Mouse (Mus musculus) hindbrain, postnatal 0 days (tissue): Measurements from ENCODE around the gene Dennd1a. TPM values are rescaled to one million over a fixed set of nuclear protein-coding genes. Genes with fewer than 3 reads are reported as not detected.

Experiments used
- ATAC-seq: fragments of 200-750 bp; cut with Nextera tagmentation; 2 replicates; pipeline ENCODE4 v1.8.0; 2017; ENCODE audit warnings: mild to moderate bottlenecking, moderate TSS enrichment, moderate library complexity
- DNase-seq: peaks from one replicate; pipeline ENCODE4 v3.0.0-alpha.2; 2015; ENCODE audit warnings: low spot score
- H3K27ac ChIP-seq: fragments of 300-500 bp; sonication (generic); 2 replicates; pipeline ENCODE4 v1.5.1; 2014; ENCODE audit warnings: mild to moderate bottlenecking
- H3K27me3 ChIP-seq: fragments of 300-500 bp; sonication (generic); 2 replicates; pipeline ENCODE4 v1.6.1; 2014; ENCODE audit warnings: low read length, mixed read lengths; ENCODE audit not compliant: insufficient read depth
- H3K36me3 ChIP-seq: fragments of 300-500 bp; sonication (generic); 2 replicates; pipeline ENCODE4 v1.6.1; 2014; ENCODE audit warnings: low read length, mixed read lengths; ENCODE audit not compliant: insufficient read depth
- H3K4me1 ChIP-seq: fragments of 300-500 bp; sonication (generic); 2 replicates; pipeline ENCODE4 v1.6.1; 2014; ENCODE audit warnings: antibody characterized with exemption, low read length, mixed read lengths; ENCODE audit not compliant: insufficient read depth
- H3K4me2 ChIP-seq: fragments of 300-500 bp; sonication (generic); 2 replicates; pipeline ENCODE4 v1.6.1; 2014; ENCODE audit warnings: low read depth, mild to moderate bottlenecking, low read length, moderate library complexity, mixed read lengths
- H3K4me3 ChIP-seq: fragments of 300-500 bp; sonication (generic); 2 replicates; pipeline ENCODE4 v1.5.1; 2014; ENCODE audit warnings: low read length
- H3K9ac ChIP-seq: fragments of 300-500 bp; sonication (generic); replicated peaks from 2 replicates; pipeline ENCODE4 v1.6.1; 2014; ENCODE audit warnings: mild to moderate bottlenecking, low read length, moderate library complexity, mixed read lengths
- H3K9me3 ChIP-seq: fragments of 300-500 bp; sonication (generic); 2 replicates; pipeline ENCODE4 v1.6.1; 2016; ENCODE audit warnings: low read length, mixed read lengths
- CTCF ChIP-seq: IDR thresholded peaks from 2 replicates; pipeline ENCODE4 v1.5.1; 2016; ENCODE audit warnings: antibody characterized with exemption, control low read depth, low read depth
- WGBS: fragments of 180-500 bp; shearing (Covaris S2); extraction: QIAGEN DNeasy Blood & Tissue Kit; methylation state at CpG from one replicate; pipeline ENCODE4 v1.1.7; 2014; 5-methylcytosine and 5-hydroxymethylcytosine counted together
- polyA plus RNA-seq: library from polyadenylated mRNA; unstranded; fragments of >200 nt; fragmentation: Nextera tagmentation; extraction: Ambion mirVana; gene quantifications from 2 replicates; pipeline ENCODE4 v1.2.1, GENCODE M21; 2015
- total RNA-seq: library from RNA; depleted of rRNA; stranded (reverse); fragments of >200 nt; gene quantifications from 2 replicates; pipeline ENCODE4 v1.2.3, GENCODE M21; 2014

Gene Dennd1a
- total and polyA plus RNA-seq, 2 experiments from 2014 or later: 14.4 to 51.9 TPM

DNA sequence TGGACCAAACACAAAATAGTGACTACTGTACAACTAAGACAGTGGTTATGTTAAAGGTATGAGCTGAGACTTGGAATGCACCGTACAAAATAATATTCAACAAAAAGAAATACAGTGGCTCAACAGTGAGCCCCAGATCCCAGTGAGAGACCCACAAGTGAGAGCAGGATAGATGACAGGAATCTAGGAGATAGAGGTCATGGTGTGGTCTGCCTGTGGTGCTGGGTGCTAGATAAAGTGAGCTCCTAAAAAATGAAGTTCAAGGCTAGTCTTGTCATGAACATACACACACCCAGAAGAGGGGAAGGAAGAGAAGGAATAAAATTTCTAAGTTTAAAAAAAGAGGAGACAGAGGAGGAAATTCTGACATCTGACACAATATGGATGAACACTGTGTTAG lies 95.2 kb downstream of the Dennd1a start:
- H3K36me3 ChIP-seq: no peaks in the 10 kb centered on the region
- TF ChIP-seq CTCF: no peak
- H3K27me3 ChIP-seq: no peaks in the 10 kb centered on the region
- H3K4me2 ChIP-seq: no peak overlapping the region
- no peak overlapping the region for H3K9ac ChIP-seq
- no peaks in the 10 kb centered on the region for H3K4me1 ChIP-seq
- no peak overlapping the region for H3K4me3 ChIP-seq
- ATAC-seq (no peak), DNase-seq (no peak)
- WGBS: 96% methylated on average over 1 of the region's 1 CpGs
- H3K27ac ChIP-seq: no peak overlapping the region
- no peaks in the 10 kb centered on the region for H3K9me3 ChIP-seq

DNA sequence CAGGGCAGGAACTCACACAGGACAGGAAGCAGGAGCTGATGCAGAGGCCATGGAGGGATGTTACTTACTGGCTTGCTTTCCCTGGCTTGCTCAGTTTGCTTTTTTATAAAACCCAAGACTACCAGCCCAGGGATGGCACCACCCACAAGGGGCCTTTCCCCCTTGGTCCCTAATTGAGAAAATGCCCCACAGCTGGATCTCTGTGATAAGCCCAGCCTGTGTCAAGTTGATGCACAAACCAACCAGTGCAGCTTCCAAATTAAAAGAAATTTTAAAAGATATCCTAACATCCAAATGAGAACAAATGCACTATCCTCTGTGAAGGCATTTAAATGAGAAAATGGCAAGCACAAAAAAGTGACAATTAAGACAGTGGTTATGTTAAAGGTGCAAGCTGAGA lies 95.6 kb downstream of the Dennd1a start:
- no peak overlapping the region for H3K9ac ChIP-seq
- H3K9me3 ChIP-seq: no peaks in the 10 kb centered on the region
- H3K4me1 ChIP-seq: no peaks in the 10 kb centered on the region
- H3K36me3 ChIP-seq: no peaks in the 10 kb centered on the region
- H3K27me3 ChIP-seq: no peaks in the 10 kb centered on the region
- H3K4me3 ChIP-seq: no peak overlapping the region
- no peak overlapping the region for H3K27ac ChIP-seq
- no peak for DNase-seq
- ATAC-seq: no peak
- TF ChIP-seq CTCF: no peak
- H3K4me2 ChIP-seq: no peak overlapping the region

DNA sequence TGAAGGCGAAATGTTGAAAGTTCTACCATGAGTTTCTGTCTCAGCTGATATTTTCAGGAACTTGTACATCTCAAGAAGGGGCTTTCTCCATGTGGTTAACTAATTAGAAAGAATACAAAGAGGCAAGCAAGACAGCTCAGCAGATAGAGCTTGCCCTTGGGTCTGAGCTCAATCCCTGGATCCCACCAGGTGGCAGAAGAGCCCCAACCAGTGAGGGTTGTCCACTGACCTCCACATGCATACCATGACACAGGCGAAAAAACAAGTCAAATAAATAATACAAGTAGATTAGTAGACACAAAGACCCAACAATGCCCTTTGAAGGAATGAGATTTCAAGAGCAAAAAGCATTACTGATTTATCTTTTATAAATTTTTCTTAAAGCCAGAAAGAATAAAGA lies 100.8 kb downstream of the Dennd1a start:
- ATAC-seq (no peak), DNase-seq (no peak)
- Histone ChIP-seq H3K4me2 (no peak overlapping the region), H3K4me3 (no peak overlapping the region), H3K27me3 (no peaks in the 10 kb centered on the region), H3K4me1 (no peaks in the 10 kb centered on the region), H3K27ac (no peak overlapping the region), H3K9me3 (no peaks in the 10 kb centered on the region), H3K9ac (no peak overlapping the region), H3K36me3 (no peaks in the 10 kb centered on the region)
- 77% methylated on average over 2 of the region's 2 CpGs for WGBS
- peak; percentile 26 for TF ChIP-seq CTCF

DNA sequence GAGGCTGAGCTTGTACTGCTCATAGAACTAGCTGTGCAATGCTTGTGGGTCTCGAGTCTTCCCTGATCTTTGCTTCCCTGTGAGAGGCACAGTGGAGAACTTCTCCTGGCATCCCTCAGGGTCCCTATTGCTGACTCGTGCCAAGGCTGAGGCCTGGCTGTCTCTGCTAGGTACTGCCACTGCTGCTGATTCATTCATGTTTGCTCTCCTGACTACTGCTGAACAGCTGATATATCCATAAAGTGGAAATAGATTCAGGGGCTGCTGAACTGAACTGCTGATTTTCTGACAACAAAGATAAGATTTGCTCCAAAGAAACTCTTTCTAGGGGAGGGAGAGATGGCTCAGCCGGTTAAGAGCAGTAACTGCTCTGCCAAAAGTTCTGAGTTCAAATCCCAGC lies 102.2 kb downstream of the Dennd1a start:
- no peaks in the 10 kb centered on the region for H3K36me3 ChIP-seq
- H3K4me3 ChIP-seq: no peak overlapping the region
- H3K9me3 ChIP-seq: no peaks in the 10 kb centered on the region
- no peaks in the 10 kb centered on the region for H3K27me3 ChIP-seq
- WGBS: 89% methylated on average over 3 of the region's 3 CpGs
- no peaks in the 10 kb centered on the region for H3K4me1 ChIP-seq
- DNase-seq (no peak), ATAC-seq (no peak)
- no peak for TF ChIP-seq CTCF
- no peak overlapping the region for H3K4me2 ChIP-seq
- no peak overlapping the region for H3K9ac ChIP-seq
- H3K27ac ChIP-seq: no peak overlapping the region

DNA sequence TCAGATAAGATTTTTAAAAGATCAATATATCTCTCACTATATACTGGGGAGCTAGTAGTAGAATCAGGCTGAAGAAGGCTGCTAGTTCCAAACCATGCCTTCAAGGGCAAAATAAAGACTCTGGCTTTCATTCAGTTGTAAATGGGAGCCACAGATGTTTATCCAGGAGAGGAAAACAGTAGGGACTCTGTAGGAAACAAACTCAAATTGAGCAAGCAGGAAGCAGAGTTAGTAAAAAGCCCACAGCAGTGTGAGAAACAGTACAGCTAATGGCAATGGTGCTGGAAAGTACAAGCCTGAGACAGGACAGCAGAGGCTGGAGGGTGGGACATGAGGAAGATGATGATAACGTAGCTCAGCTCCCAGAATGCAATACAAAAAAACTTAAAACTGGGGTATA lies 103.3 kb downstream of the Dennd1a start:
- H3K4me1 ChIP-seq: no peaks in the 10 kb centered on the region
- TF ChIP-seq CTCF: no peak

DNA sequence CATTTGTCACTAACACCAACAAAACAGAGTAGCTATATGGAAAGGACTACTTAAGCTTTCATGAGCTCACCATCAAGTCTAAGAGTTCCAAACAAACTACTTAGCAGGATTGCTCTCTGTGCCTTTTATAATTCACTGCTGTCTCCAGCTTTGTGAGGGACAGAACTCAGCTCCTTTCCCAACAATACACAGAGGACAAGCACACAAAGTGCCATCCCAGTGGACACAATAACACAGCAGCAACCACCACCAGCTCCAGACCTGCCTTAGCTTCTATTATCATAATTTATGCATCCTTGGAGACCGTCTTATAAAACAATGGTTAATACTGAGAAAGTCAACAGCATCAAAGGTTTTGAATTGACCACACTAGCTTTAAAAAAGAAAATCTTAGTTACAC lies 104.9 kb downstream of the Dennd1a start:
- no peak for DNase-seq

More for the DNA sequence above, 103.3 kb downstream of the Dennd1a start:
- Histone ChIP-seq H3K36me3 (no peaks in the 10 kb centered on the region), H3K9ac (no peak overlapping the region), H3K9me3 (no peaks in the 10 kb centered on the region), H3K27me3 (no peaks in the 10 kb centered on the region), H3K4me2 (no peak overlapping the region), H3K4me3 (no peak overlapping the region), H3K27ac (no peak overlapping the region)
- 70% methylated on average over 1 of the region's 1 CpGs for WGBS
- ATAC-seq: no peak
- DNase-seq: no peak

GRCm38 (mm10) chr2:38177583-38177978 lies 109.6 kb downstream of the Dennd1a start:
- no peak overlapping the region for H3K4me3 ChIP-seq

More for the DNA sequence above, 104.9 kb downstream of the Dennd1a start:
- Histone ChIP-seq H3K9ac (no peak overlapping the region), H3K4me1 (no peaks in the 10 kb centered on the region), H3K9me3 (no peaks in the 10 kb centered on the region), H3K4me3 (no peak overlapping the region), H3K4me2 (no peak overlapping the region), H3K27ac (no peak overlapping the region), H3K36me3 (no peaks in the 10 kb centered on the region), H3K27me3 (no peaks in the 10 kb centered on the region)
- no peak for TF ChIP-seq CTCF
- ATAC-seq: no peak
- 37% methylated on average over 1 of the region's 1 CpGs for WGBS

More at GRCm38 (mm10) chr2:38177583-38177978, 109.6 kb downstream of the Dennd1a start:
- H3K27me3 ChIP-seq: no peaks in the 10 kb centered on the region
- DNase-seq (no peak), ATAC-seq (no peak)
- no peaks in the 10 kb centered on the region for H3K36me3 ChIP-seq
- no peaks in the 10 kb centered on the region for H3K9me3 ChIP-seq
- no peak overlapping the region for H3K4me2 ChIP-seq
- no peak for TF ChIP-seq CTCF
- no peak overlapping the region for H3K9ac ChIP-seq
- no peak overlapping the region for H3K27ac ChIP-seq
- H3K4me1 ChIP-seq: no peaks in the 10 kb centered on the region
